Mouse (Mus musculus) lung, postnatal 0 days (tissue): ENCODE data around the gene Dazap1. TPM values are rescaled to one million over a fixed set of nuclear protein-coding genes. Genes with fewer than 3 reads are reported as not detected.
A peak's percentile ranks its signal among the peaks of the same experiment; 100 is the strongest.

Experiments
- ATAC-seq: fragments of 200-750 bp; cut with Nextera tagmentation; 2 replicates; pipeline ENCODE4 v1.8.0; 2017; ENCODE audit warnings: moderate library complexity
- DNase-seq: peaks from one replicate; pipeline ENCODE4 v3.0.0-alpha.2; 2016; ENCODE audit warnings: low spot score
- H3K27ac ChIP-seq: fragments of 300-500 bp; sonication (generic); 2 replicates; pipeline ENCODE4 v1.5.1; 2014; ENCODE audit warnings: antibody characterized with exemption, mild to moderate bottlenecking, low read length, mixed read lengths
- H3K27me3 ChIP-seq: fragments of 300-500 bp; sonication (generic); replicated peaks from 2 replicates; pipeline ENCODE4 v1.6.1; 2014; ENCODE audit warnings: low read length, mixed read lengths; ENCODE audit not compliant: insufficient read depth
- H3K36me3 ChIP-seq: fragments of 300-500 bp; sonication (generic); 2 replicates; pipeline ENCODE4 v1.6.1; 2014; ENCODE audit warnings: low read length, mixed read lengths; ENCODE audit not compliant: insufficient read depth
- H3K4me1 ChIP-seq: fragments of 300-500 bp; sonication (generic); 2 replicates; pipeline ENCODE4 v1.6.1; 2014; ENCODE audit warnings: antibody characterized with exemption, low read depth, low read length, mixed read lengths; ENCODE audit not compliant: insufficient read depth
- H3K4me2 ChIP-seq: fragments of 300-500 bp; sonication (generic); replicated peaks from 2 replicates; pipeline ENCODE4 v1.6.1; 2014; ENCODE audit warnings: low read depth, mild to moderate bottlenecking, low read length, moderate library complexity, mixed read lengths
- H3K4me3 ChIP-seq: fragments of 300-500 bp; sonication (generic); 2 replicates; pipeline ENCODE4 v1.5.1; 2014; ENCODE audit warnings: low read depth, low read length
- H3K9ac ChIP-seq: fragments of 300-500 bp; sonication (generic); replicated peaks from 2 replicates; pipeline ENCODE4 v1.6.1; 2014; ENCODE audit warnings: low read depth, mild to moderate bottlenecking
- H3K9me3 ChIP-seq: fragments of 300-500 bp; sonication (generic); 2 replicates; pipeline ENCODE4 v1.6.1; 2016; ENCODE audit warnings: low read length, mixed read lengths
- CTCF ChIP-seq: IDR thresholded peaks from 2 replicates; pipeline ENCODE4 v1.5.1; 2016; ENCODE audit warnings: antibody characterized with exemption, mild to moderate bottlenecking
- EP300 ChIP-seq: IDR thresholded peaks from 2 replicates; pipeline ENCODE4 v1.6.1; 2016; ENCODE audit warnings: antibody characterized with exemption, mild to moderate bottlenecking, control low read depth
- WGBS: fragments of 180-500 bp; shearing (Covaris S2); extraction: QIAGEN DNeasy Blood & Tissue Kit; methylation state at CpG from one replicate; pipeline ENCODE4 v1.1.7; 2014; 5-methylcytosine and 5-hydroxymethylcytosine counted together
- polyA plus RNA-seq: library from polyadenylated mRNA; unstranded; fragments of >200 nt; fragmentation: Nextera tagmentation; extraction: Ambion mirVana; gene quantifications from 2 replicates; pipeline ENCODE4 v1.2.1, GENCODE M21; 2015

Dazap1 gene
- polyA plus RNA-seq, 1 experiment from 2014 or later: 38.1 TPM

- Histone ChIP-seq H3K27ac (0 out of 2 replicates have a peak overlapping the region, but pooled peaks have one; percentile 51), H3K4me1 (peaks cover 19% of the 10 kb centered on the region; the same call in 1 of the 2 replicates), H3K4me2 (no peak overlapping the region), H3K36me3 (0 out of 2 replicates have a peak, but pooled peaks cover 5% of the 10 kb centered on the region), H3K4me3 (no peak overlapping the region), H3K27me3 (no peaks in the 10 kb centered on the region), H3K9ac (no peak overlapping the region), H3K9me3 (no peaks in the 10 kb centered on the region)
- DNase-seq (no peak), ATAC-seq (no peak)
- TF ChIP-seq CTCF (no peak), EP300 (no peak)
- WGBS: 97% methylated on average over 2 of the region's 2 CpGs
Measured at GRCm38 (mm10) chr10:80270099-80270498, 8.8 kb downstream of the Dazap1 start.

- Histone ChIP-seq H3K4me3 (no peak overlapping the region), H3K27me3 (no peaks in the 10 kb centered on the region), H3K9me3 (no peaks in the 10 kb centered on the region), H3K9ac (no peak overlapping the region), H3K36me3 (0 out of 2 replicates have a peak, but pooled peaks cover 5% of the 10 kb centered on the region), H3K4me1 (peaks cover 19% of the 10 kb centered on the region; the same call in 1 of the 2 replicates), H3K4me2 (no peak overlapping the region), H3K27ac (peak overlapping the region; percentile 51)
- TF ChIP-seq CTCF: no peak
- TF ChIP-seq EP300: no peak
- DNase-seq (no peak), ATAC-seq (no peak)
- WGBS: 47% methylated on average over 6 of the region's 6 CpGs
Measured at GRCm38 (mm10) chr10:80270734-80271181, 9.5 kb downstream of the Dazap1 start.

- no peaks in the 10 kb centered on the region for H3K9me3 ChIP-seq
- peak overlapping the region; percentile 51; the same call in 1 of the 2 replicates for H3K27ac ChIP-seq
- H3K27me3 ChIP-seq: no peaks in the 10 kb centered on the region
- no peak for TF ChIP-seq EP300
- no peak for TF ChIP-seq CTCF
- H3K4me2 ChIP-seq: no peak overlapping the region
- H3K36me3 ChIP-seq: 0 out of 2 replicates have a peak, but pooled peaks cover 5% of the 10 kb centered on the region
- peaks cover 17% of the 10 kb centered on the region; the same call in 1 of the 2 replicates for H3K4me1 ChIP-seq
- H3K4me3 ChIP-seq: no peak overlapping the region
- WGBS: 70% methylated on average over 5 of the region's 5 CpGs
- no peak for DNase-seq
- no peak overlapping the region for H3K9ac ChIP-seq
- no peak for ATAC-seq
Measured at GRCm38 (mm10) chr10:80271186-80271843, 10.0 kb downstream of the Dazap1 start.

DNA sequence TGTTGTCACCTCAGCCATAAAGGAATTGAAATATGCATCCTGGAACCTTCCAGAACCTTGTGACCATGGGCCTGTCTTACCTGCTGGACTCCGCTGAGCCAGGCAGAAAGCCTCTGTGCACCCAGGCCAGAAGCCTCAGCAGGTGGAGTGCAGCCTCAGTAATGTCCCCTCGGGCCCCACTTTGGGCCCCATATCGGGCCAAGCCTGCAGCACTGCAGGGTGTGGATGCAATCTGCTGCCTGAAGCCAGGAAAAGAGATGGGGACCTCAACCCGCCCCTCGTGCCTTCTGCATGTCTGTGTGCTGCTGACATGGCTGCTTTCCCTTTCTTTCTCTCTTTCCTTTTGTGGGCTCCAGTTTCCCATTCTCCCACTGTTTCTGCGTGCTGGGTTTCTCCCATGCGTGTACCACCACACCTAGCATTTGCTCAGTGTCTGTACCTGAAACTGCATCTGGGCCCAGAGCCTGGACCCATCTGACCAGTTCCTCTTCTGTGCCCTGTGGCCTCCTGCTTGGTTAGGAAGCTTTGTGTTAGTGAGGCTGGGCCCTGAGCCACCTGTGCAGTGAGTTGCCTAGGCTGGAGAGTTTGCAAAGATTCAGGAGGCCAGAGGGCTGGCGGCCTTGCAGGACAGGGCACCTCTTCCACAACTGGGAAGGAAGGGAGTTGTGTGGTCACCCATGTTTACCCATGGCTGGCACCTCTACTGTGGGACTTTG, 10.7 kb downstream of the Dazap1 start:
- H3K4me3 ChIP-seq: no peak overlapping the region
- ATAC-seq (no peak), DNase-seq (no peak)
- H3K4me2 ChIP-seq: no peak overlapping the region
- TF ChIP-seq EP300 (no peak), CTCF (no peak)
- no peaks in the 10 kb centered on the region for H3K9me3 ChIP-seq
- no peak overlapping the region for H3K9ac ChIP-seq
- 91% methylated on average over 8 of the region's 8 CpGs for WGBS
- peaks cover 14% of the 10 kb centered on the region; the same call in 1 of the 2 replicates for H3K4me1 ChIP-seq
- H3K27ac ChIP-seq: no peak overlapping the region
- peaks cover 9% of the 10 kb centered on the region; the same call in 1 of the 2 replicates for H3K36me3 ChIP-seq
- no peaks in the 10 kb centered on the region for H3K27me3 ChIP-seq

- ATAC-seq: peak; percentile 83
- H3K4me2 ChIP-seq: 0 out of 2 replicates have a peak overlapping the region, but pooled peaks have one; percentile 5
- 57% methylated on average over 3 of the region's 3 CpGs for WGBS
- H3K4me3 ChIP-seq: no peak overlapping the region
- H3K27me3 ChIP-seq: no peaks in the 10 kb centered on the region
- TF ChIP-seq EP300: no peak
- TF ChIP-seq CTCF: no peak
- DNase-seq: peak; percentile 72
- 0 out of 2 replicates have a peak, but pooled peaks cover under 1% of the 10 kb centered on the region for H3K4me1 ChIP-seq
- H3K9me3 ChIP-seq: no peaks in the 10 kb centered on the region
- peaks cover 27% of the 10 kb centered on the region for H3K36me3 ChIP-seq
- peak overlapping the region; percentile 68 for H3K27ac ChIP-seq
- H3K9ac ChIP-seq: no peak overlapping the region
Measured at GRCm38 (mm10) chr10:80273847-80274246, 12.6 kb downstream of the Dazap1 start.

DNA sequence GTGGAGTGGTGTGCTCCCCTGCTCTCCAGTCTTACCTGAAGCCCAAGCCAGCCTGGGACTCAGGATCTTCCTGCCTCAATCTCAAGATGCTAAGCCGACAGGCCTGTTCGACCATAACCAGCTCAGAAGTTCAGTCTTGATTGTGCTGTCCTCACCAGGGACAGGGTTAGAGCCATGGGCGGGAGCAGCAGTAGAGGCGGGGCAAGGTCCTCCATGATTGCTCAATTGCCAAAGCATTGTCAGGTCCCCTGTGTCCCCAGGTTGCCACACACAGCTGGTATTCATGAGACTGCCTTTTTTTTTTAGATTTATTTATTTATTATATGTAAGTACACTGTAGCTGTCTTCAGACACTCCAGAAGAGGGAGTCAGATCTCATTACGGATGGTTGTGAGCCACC, 15.0 kb downstream of the Dazap1 start:
- Histone ChIP-seq H3K4me3 (no peak overlapping the region), H3K4me1 (no peaks in the 10 kb centered on the region; the same call in 1 of the 2 replicates), H3K9me3 (no peaks in the 10 kb centered on the region), H3K9ac (no peak overlapping the region), H3K27ac (no peak overlapping the region), H3K36me3 (peaks cover 39% of the 10 kb centered on the region), H3K4me2 (no peak overlapping the region), H3K27me3 (no peaks in the 10 kb centered on the region)
- ATAC-seq (peak; percentile 26; the same call in 1 of the 2 replicates), DNase-seq (peak; percentile 59)
- TF ChIP-seq EP300: no peak
- no peak for TF ChIP-seq CTCF
- WGBS: 72% methylated on average over 5 of the region's 5 CpGs
